Mouse (Mus musculus): Measurements from ENCODE around the gene P2ry2. TPM values are rescaled to one million over a fixed set of nuclear protein-coding genes. Genes with fewer than 3 reads are reported as not detected.

The P2ry2 gene
- polyA plus RNA-seq, 1 experiment, result 0.34 TPM

- DNase-seq (ENCODE audit: low read depth), result no peak
- TF ChIP-seq POLR2A (IDR thresholded peaks at IDR 0.05; ENCODE audit: borderline replicate concordance, extremely low read depth, insufficient read depth, insufficient read length, poor library complexity, severe bottlenecking), result no peak
Measured at GRCm38 (mm10) chr7:100960462-100960861, 52.2 kb downstream of the P2ry2 start.

DNA sequence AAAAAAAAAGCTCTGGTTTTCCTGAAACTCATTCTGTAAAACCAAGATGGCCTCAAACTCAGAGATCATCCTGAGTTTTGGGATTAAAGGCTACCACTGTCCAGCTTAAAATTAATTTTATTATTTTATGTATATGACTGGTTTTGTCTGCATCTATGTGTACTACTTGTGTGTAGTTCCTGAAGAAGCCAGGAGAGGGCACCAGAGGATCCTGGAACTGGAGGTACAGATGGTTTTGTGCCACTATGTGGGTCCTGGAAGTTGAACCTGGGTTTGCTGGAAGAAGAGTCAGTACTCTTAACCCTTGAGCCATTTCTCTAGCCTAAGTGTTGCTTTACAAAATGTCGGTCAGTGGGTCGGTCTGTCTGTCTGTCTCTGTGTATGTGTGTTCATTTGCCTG, 54.2 kb downstream of the P2ry2 start:
- TF ChIP-seq POLR2A (IDR thresholded peaks at IDR 0.05; ENCODE audit: borderline replicate concordance, extremely low read depth, insufficient read depth, insufficient read length, poor library complexity, severe bottlenecking) (no peak), CTCF (IDR thresholded peaks at IDR 0.05; ENCODE audit: borderline replicate concordance, extremely low read depth, insufficient read depth, insufficient read length) (peak; percentile 22; the same call in 1 of the 2 replicates)
- no peak for DNase-seq (ENCODE audit: low read depth)

GRCm38 (mm10) chr7:100952686-100953085, 60.0 kb downstream of the P2ry2 start:
- TF ChIP-seq CTCF (IDR thresholded peaks at IDR 0.05; ENCODE audit: borderline replicate concordance, extremely low read depth, insufficient read depth, insufficient read length) (no peak), POLR2A (IDR thresholded peaks at IDR 0.05; ENCODE audit: borderline replicate concordance, extremely low read depth, insufficient read depth, insufficient read length, poor library complexity, severe bottlenecking) (no peak)
- DNase-seq (ENCODE audit: low read depth), result no peak

- no peak for DNase-seq (ENCODE audit: low read depth)
- TF ChIP-seq POLR2A (IDR thresholded peaks at IDR 0.05; ENCODE audit: borderline replicate concordance, extremely low read depth, insufficient read depth, insufficient read length, poor library complexity, severe bottlenecking) (no peak), CTCF (IDR thresholded peaks at IDR 0.05; ENCODE audit: borderline replicate concordance, extremely low read depth, insufficient read depth, insufficient read length) (no peak)
Measured at GRCm38 (mm10) chr7:100951903-100952302, 60.8 kb downstream of the P2ry2 start.

GRCm38 (mm10) chr7:100950481-100951010, 62.1 kb downstream of the P2ry2 start:
- TF ChIP-seq POLR2A (IDR thresholded peaks at IDR 0.05; ENCODE audit: borderline replicate concordance, extremely low read depth, insufficient read depth, insufficient read length, poor library complexity, severe bottlenecking) (no peak), CTCF (IDR thresholded peaks at IDR 0.05; ENCODE audit: borderline replicate concordance, extremely low read depth, insufficient read depth, insufficient read length) (no peak)
- DNase-seq (ENCODE audit: low read depth), result no peak

- no peak for DNase-seq (ENCODE audit: low read depth)
- TF ChIP-seq CTCF (IDR thresholded peaks at IDR 0.05; ENCODE audit: borderline replicate concordance, extremely low read depth, insufficient read depth, insufficient read length) (no peak), POLR2A (IDR thresholded peaks at IDR 0.05; ENCODE audit: borderline replicate concordance, extremely low read depth, insufficient read depth, insufficient read length, poor library complexity, severe bottlenecking) (no peak)
Measured at GRCm38 (mm10) chr7:100950031-100950430, 62.6 kb downstream of the P2ry2 start.

Other genes starting within 250 kb of the P2ry2 start
- 6.2 and 7.2 TPM in 2 replicates for gene Relt, start 149.4 kb downstream of the P2ry2 start, polyA plus RNA-seq (2012; rRNA removed)
- 20.8 and 30.3 TPM in 2 replicates for gene Arhgef17, start 80.8 kb downstream of the P2ry2 start, polyA plus RNA-seq (2012; rRNA removed)
- 3.2 and 3.6 TPM in 2 replicates for gene P2ry6, start 38.2 kb downstream of the P2ry2 start, polyA plus RNA-seq (2012; rRNA removed)
- 40.7 and 54.0 TPM in 2 replicates for gene Fchsd2, start 80.0 kb upstream of the P2ry2 start, polyA plus RNA-seq (2012; rRNA removed)

Measured in brain, embryonic 14.5 days (tissue).